Mouse (Mus musculus) macrophage (primary cell): Measurements from ENCODE around the gene Nlgn2. TPM values are rescaled to one million over a fixed set of nuclear protein-coding genes. Genes with fewer than 3 reads are reported as not detected.

Experiments
- H3K27ac ChIP-seq: fragments of 350-480 bp; formaldehyde crosslinking; 2 replicates; pipeline ENCODE4 v1.9.0; 2021
- H3K36me3 ChIP-seq: fragments of 350-480 bp; formaldehyde crosslinking; 2 replicates; pipeline ENCODE4 v1.9.0; 2021; ENCODE audit errors: inconsistent target
- H3K4me3 ChIP-seq: fragments of 350-480 bp; formaldehyde crosslinking; 2 replicates; pipeline ENCODE4 v1.9.0; 2021; ENCODE audit errors: inconsistent target
- H3K79me2 ChIP-seq: fragments of 350-480 bp; formaldehyde crosslinking; 2 replicates; pipeline ENCODE4 v1.9.0; 2021; ENCODE audit errors: inconsistent target
- WGBS: methylation state at CpG from one replicate; pipeline ENCODE4 v1.1.7; 2026; ENCODE audit warnings: inconsistent platforms; ENCODE audit not compliant: missing documents; 5-methylcytosine and 5-hydroxymethylcytosine counted together
- polyA plus RNA-seq: library from polyadenylated mRNA; stranded (reverse); fragments of 250-400 nt; gene quantifications from 3 replicates; pipeline ENCODE4 v1.2.4, GENCODE M21; 2018; ENCODE audit warnings: inconsistent platforms

Nlgn2 gene
- polyA plus RNA-seq, 1 experiment from 2014 or later = 0.80 TPM

DNA sequence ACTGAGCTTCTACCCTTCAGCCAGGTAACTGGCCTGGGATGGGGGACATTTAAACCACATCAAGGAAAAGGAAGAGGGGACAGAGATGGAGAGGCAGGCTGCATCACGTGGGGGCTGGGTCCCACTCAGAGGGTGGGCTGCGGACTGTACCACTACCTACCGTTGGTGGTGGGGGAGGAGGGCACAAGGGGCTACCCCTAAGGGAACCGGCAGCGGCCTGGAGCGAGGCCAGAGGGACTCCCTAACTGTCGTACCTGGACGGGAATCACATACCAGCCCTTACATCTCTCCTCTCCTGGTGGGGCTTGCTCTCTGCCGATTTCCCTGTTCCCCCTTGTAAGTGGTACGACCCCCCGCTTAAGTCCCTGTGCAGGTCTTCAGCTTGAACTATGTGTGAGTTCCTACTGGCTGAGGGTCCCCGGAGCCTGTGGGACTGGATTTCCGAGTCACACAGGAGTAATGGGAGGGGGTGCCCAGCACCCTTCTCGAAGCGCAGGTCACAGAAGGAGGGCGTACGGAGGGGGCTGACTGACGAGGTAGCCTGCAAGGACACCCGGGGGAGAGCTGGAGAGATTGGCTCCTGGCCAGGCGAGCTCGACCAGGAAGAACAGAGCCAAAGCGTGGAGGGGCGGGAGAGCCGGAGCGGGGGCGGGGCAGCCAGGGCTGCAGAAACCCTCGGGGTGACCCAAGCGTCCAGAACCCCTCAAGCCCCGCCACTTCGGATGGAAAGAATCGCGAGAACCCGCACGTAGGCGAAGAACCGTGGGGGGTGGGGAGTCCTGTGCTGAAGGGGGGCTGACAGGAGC is 37.0 kb downstream of the Nlgn2 start:
- 3% methylated on average over 36 of the region's 36 CpGs for WGBS
- H3K36me3 ChIP-seq = no peaks in the 10 kb centered on the region
- peak overlapping the region; percentile 10; the same call in 1 of the 2 replicates for H3K4me3 ChIP-seq
- H3K79me2 ChIP-seq = no peaks in the 10 kb centered on the region
- H3K27ac ChIP-seq = no peak overlapping the region

DNA sequence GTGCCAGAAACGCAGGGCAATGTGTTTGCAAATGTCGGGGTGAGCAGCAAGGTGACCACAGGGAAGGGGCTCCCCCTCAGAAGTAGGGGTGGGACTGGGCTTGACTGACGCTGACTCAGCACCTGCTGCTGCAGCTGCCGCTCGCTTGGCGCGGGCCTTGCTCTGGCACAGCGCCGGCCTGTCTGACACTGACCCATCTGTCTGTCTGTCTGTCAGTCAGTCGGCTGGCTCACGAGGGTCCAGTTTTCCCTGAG is 37.5 kb downstream of the Nlgn2 start:
- Histone ChIP-seq H3K4me3 (no peak overlapping the region; the same call in 1 of the 2 replicates), H3K27ac (no peak overlapping the region), H3K79me2 (no peaks in the 10 kb centered on the region), H3K36me3 (no peaks in the 10 kb centered on the region)
- WGBS = 6% methylated on average over 11 of the region's 11 CpGs

DNA sequence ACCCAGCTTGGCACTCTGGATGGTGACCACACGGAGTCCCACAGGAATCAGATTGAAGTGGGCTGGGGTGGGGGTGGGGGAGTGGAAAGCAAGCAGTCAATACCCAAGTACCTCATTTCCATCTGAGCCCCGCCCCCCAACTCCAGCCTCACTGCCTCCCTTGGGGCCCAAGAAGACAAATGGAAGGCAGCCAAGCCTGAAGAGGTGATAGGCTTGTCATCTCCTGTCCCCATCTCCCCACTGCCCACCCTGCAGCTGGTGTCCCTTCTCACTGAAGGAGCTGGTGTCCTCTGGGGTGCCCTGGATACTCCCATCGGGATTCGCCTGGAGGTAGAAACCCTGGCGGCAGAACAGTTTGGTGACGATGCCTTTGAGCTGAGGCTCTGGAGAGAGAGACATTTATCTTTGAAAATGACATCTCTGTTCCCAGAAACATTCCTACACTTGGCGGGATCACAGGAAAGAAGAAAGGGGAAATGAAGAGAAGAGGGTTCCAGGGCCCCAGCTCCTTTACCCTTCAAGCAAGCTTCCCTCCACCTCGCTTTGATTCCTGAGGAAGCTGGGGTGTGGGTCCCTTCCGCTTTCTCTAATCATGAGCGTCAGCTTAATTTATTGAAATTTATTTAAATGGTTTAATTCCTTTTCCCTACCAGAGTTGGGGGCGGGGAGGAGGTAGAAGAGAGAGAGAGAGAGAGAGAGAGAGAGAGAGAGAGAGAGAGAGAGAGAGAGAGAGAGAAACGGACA is 38.0 kb downstream of the Nlgn2 start:
- H3K27ac ChIP-seq = no peak overlapping the region
- H3K4me3 ChIP-seq = no peak overlapping the region
- no peaks in the 10 kb centered on the region for H3K36me3 ChIP-seq
- no peaks in the 10 kb centered on the region for H3K79me2 ChIP-seq
- 47% methylated on average over 10 of the region's 12 CpGs for WGBS

DNA sequence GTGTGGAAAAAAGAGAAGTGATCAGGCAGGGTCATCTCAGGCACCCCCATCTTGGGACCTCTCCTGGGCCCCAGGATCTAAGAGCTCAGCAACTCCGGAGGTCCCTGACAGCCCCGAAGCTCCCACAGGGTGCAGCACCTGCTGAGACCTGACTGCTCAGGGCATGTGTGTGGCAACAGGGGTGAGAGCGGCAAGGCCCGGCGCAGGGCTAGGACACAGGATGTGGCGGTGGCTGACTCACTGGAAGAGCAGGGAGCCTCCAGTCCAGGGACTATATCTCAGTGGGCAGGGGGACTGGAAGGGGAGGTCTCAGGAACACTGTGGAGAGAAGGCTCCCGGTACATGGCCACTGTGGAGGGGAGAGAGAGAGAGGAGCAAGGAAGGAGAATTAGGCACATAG is 39.7 kb downstream of the Nlgn2 start:
- no peaks in the 10 kb centered on the region for H3K79me2 ChIP-seq
- H3K27ac ChIP-seq = no peak overlapping the region
- WGBS = 75% methylated on average over 7 of the region's 7 CpGs
- no peaks in the 10 kb centered on the region for H3K36me3 ChIP-seq
- no peak overlapping the region for H3K4me3 ChIP-seq

DNA sequence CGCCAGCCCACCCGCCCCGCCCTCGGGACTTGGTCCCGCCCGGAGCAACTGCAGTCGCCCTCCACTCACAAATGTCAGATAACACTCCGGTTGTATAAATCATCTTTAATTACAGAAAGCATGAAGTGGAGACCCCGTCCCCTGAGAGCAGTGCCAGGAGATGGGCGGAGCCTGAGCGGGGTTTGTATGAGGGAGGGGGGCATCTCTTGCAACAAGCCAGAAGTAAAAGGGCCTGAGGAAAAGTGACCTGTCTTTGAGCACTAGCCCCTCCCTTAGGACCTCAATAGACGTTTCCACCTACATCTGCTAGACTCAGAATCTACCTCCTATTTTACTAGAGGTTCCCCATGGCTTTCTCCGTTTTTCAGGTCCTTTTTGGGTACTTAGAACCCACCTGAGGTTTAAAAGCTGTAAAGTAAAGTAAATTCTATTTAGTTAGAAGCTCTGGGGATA is 41.6 kb downstream of the Nlgn2 start:
- H3K27ac ChIP-seq = no peak overlapping the region
- no peaks in the 10 kb centered on the region for H3K36me3 ChIP-seq
- no peak overlapping the region for H3K4me3 ChIP-seq
- no peaks in the 10 kb centered on the region for H3K79me2 ChIP-seq
- 15% methylated on average over 12 of the region's 13 CpGs for WGBS

DNA sequence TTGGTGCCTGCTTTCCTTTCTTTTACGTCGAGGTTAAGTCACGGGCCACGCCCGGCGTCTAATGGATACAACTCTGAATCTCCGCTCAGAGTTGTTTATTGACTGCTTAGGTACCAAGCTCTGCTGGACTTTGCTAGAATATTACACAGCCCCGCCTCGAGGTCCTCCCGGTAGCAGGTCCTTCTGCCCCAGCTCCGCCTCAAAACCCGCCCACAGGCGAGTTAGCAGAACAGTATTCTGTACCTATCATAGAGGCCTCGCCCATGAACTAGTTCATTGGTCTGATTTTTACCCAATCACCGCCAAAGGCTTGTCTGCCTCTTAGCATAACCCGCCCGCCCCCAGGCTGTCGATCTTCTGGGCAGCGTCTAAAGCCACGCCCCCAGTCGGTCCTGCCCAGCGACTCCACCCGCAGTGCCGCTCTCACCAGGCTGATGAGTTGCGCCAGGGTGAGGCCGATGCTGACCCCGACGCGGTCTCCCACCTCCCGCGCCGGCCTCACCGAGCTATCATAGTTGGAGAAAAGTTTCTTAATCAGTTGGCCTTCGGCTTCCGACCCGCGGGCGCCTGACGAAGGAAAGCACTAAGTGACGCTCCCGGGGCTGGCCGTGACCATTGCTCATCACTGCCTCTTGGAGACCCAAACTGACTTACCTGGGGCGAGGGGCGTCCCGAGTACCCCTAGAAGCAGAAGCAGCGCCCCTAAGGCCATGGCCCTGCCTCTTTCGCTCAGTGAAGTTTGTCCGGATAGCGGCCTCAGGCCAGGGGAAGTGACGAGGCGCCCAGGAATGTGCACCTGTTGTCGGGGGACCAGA is 42.2 kb downstream of the Nlgn2 start, which contains the start of gene Chrnb1:
Gene Chrnb1, minus strand, starts transcription at position 776 of the 815 bp plus-strand sequence.
- Histone ChIP-seq H3K4me3 (peak within 1 kb of the TSS; percentile 29; the same call in 1 of the 2 replicates), H3K27ac (no peak within 1 kb of the TSS), H3K36me3 (no peaks in the 10 kb centered on the region), H3K79me2 (no peaks in the 10 kb centered on the region)
- WGBS = 2% methylated on average over 52 of the region's 52 CpGs

DNA sequence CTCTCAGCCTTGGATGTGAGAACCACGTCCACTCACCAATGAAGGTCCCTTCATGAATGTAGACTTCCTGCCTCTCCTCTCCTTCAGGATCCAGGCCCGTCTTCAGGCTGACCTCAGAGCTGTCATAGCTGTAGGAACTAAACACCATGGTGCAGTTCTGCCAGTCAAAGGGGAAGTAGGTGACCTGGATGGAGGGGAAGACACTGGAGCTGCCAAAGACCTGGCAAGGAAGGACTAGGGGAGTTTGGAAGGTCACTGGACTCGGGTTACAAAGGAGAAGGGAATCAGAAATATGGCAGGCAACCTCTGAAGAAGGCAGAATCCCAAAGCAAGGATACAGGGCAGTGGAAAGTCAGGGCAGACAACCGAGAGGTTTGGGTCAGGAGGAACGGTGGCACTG is 44.2 kb downstream of the Nlgn2 start:
- Histone ChIP-seq H3K27ac (no peak overlapping the region), H3K79me2 (no peaks in the 10 kb centered on the region), H3K36me3 (no peaks in the 10 kb centered on the region), H3K4me3 (no peak overlapping the region)
- 78% methylated on average over 5 of the region's 5 CpGs for WGBS

DNA sequence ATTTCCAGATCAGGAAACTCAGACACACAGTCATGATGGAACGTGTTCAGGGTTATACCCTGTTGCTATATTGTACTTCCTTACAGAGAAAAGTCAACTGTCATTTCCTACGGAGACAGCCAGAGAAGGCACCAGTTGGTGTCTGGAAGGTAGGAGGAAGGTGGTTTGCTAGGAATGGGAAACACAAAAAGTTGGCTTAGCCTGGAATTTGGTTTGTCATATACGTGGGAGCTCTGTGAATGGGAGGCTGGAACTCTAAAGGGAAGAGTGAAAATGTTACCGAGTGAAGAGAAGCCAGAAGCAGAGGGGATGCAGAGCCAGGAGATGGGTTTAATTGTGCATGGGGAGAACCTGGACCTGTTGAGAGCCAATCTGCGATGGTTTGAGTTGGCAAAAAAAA is 46.2 kb downstream of the Nlgn2 start:
- WGBS = 90% methylated on average over 5 of the region's 5 CpGs
- H3K36me3 ChIP-seq = no peaks in the 10 kb centered on the region
- no peaks in the 10 kb centered on the region for H3K79me2 ChIP-seq
- H3K4me3 ChIP-seq = no peak overlapping the region
- no peak overlapping the region for H3K27ac ChIP-seq

DNA sequence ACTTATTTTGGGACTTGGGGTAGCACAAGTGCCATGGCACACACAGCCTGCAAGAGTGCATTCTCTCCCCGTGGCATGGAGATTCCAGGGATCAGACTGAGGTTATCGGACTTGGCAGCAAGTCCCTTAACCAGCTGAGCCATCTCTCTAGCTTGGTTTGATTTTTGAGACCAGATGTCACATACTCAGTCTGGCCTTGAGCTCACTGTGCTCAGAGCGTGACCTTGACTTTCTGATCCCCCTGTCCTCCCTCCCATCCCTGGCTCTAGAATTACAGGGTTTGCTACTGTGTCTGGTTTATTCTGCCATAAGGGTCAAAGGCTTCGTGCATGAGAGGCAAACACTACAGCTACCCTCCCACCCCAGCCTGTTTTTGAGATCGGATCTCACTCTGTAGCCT is 48.2 kb downstream of the Nlgn2 start:
- WGBS = 93% methylated on average over 5 of the region's 5 CpGs
- Histone ChIP-seq H3K79me2 (no peaks in the 10 kb centered on the region), H3K36me3 (no peaks in the 10 kb centered on the region), H3K27ac (no peak overlapping the region), H3K4me3 (no peak overlapping the region)

DNA sequence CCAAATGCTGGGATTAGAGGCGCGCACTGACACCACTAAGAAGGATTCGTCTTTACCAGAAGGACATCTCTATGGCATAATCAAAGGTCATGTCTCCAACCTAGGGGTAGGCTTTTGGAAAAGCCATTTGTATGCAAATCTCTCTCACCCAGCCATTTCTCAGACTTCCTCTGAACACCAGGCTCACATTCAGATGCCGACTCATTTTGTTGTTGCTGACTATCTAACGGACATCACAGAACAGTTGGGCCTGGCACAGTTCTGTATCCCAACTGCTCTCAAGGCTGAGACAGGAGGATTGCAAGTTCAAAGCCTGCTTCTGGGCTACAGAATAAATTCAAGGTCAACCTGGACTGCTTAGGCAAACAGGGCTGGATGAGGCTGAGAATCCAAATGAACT is 50.3 kb downstream of the Nlgn2 start:
- Histone ChIP-seq H3K79me2 (no peaks in the 10 kb centered on the region), H3K36me3 (no peaks in the 10 kb centered on the region), H3K4me3 (no peak overlapping the region), H3K27ac (no peak overlapping the region)
- WGBS = 85% methylated on average over 5 of the region's 5 CpGs

DNA sequence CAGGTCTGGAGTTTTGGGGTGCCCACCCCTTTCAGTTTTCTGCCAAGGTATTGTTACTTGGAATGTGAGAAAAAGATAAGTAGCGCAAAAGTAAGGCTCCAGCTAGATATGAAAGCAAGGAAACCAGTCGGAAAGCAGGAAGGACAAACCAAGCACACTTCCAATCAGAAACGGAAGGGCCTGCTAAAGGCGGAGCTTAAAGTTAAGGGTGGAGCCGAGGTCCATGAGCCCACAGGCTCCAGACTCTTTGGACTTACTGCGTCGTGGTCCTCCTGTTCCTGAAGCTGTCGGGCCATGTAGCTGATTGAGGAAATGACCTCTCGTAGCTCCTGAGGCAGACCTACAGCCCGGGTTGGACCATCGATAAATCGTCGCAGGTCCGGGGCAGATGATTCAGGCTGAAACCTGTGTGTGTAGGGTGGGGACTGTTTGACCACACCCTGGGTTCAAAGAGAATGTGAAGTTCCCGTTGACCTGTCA is 52.8 kb downstream of the Nlgn2 start:
- Histone ChIP-seq H3K36me3 (no peaks in the 10 kb centered on the region), H3K79me2 (no peaks in the 10 kb centered on the region), H3K4me3 (no peak overlapping the region), H3K27ac (no peak overlapping the region)
- 44% methylated on average over 14 of the region's 15 CpGs for WGBS

DNA sequence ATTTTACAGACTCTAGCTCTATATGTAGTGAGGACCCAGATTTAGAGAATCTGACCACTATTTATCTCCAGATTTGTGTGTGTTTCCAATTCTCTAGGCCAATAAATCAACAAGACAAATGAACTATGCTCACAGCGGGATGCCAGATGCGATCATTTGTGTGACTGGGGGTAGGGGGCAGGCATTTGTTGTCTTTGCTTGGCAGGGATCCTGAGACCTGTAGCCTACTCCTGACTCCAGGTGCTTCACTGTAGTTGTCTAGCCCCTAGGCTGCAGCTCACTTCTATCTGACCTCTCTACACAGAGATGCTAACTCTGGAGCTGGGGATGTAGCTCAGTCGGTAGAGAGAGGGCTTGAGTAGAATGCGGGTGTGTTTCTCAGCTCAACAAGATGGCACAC is 55.8 kb downstream of the Nlgn2 start:
- Histone ChIP-seq H3K36me3 (0 out of 2 replicates have a peak, but pooled peaks cover 2% of the 10 kb centered on the region), H3K4me3 (no peak overlapping the region), H3K79me2 (no peaks in the 10 kb centered on the region), H3K27ac (no peak overlapping the region)
- 85% methylated on average over 4 of the region's 4 CpGs for WGBS

DNA sequence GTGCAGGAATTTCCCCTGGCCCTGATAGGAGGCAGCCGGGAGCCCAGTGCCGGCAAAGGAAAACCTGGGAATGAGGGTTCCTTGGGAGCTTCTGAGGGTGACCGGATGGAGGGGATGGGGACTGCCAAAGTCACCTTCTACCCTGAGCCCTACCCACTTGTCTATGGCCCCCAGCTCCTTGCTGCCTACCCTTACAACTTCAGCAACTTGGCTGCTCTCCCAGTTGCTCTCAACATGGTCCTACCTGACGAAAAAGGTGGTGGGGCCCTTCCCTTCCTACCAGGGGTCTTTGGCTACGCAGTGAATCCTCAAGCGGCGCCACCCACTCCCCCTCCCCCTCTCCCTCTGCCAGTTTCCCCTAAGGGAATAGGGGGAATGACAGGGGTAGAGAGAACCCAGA is 58.6 kb downstream of the Nlgn2 start:
- Histone ChIP-seq H3K27ac (no peak overlapping the region), H3K4me3 (no peak overlapping the region), H3K79me2 (no peaks in the 10 kb centered on the region), H3K36me3 (peaks cover 14% of the 10 kb centered on the region; the same call in 1 of the 2 replicates)
- 90% methylated on average over 7 of the region's 7 CpGs for WGBS

DNA sequence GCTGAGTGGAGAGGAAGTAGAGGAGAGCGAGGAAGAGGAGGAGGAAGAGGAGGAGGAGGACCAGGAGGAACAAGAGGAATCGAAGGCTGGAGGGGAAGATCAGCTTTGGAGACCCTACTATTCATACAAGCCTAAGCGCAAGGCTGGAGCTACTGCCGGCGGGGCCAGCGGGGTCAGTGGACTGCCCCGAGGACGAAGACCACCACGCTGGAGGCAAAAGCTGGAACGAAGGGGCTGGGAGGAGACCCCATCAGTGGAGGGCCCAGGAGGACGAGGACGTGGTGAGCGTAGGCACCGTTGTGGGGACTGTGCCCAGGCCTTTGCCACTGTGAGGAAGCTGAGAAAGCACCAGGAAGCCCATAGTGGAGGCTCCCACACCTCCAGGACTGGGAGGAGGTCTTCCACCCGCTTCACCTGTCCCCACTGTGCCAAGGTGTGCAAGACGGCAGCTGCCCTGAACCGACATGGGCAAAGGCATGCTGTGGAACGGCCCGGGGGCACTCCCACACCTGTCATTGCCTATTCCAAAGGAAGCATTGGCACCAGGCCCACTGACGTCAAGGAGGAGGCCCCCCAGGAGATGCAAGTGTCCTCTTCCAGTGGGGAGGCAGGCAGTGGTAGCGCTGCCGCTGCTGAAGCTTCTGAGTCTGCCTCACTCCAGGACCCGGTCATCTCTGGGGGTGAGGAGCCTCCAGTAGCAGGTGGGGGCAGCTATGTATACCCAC is 59.2 kb downstream of the Nlgn2 start:
- Histone ChIP-seq H3K36me3 (peaks cover 14% of the 10 kb centered on the region; the same call in 1 of the 2 replicates), H3K4me3 (no peak overlapping the region), H3K79me2 (no peaks in the 10 kb centered on the region), H3K27ac (no peak overlapping the region)
- 84% methylated on average over 23 of the region's 23 CpGs for whole genome bisulfite sequencing
